Comparison of ENCODE assay signal across 8 mouse cellular contexts in genomic region chr6:83711067-83711675, GRCm38 (mm10). TPM values are rescaled to one million over a fixed set of nuclear protein-coding genes. Genes with fewer than 3 reads are reported as not detected.
DNase-seq lines count a peak whose midpoint lies in the region; ATAC-seq and TF ChIP-seq lines count a peak whose summit lies in the region.

Vax2 (plus strand) TSS chr6:83711264.

- under 1% methylated on average over 36 of the region's 46 CpGs for WGBS in forebrain, embryonic 13.5 days
- WGBS in hindbrain, embryonic 10.5 days: under 1% methylated on average over 46 of the region's 46 CpGs
- under 1% methylated on average over 44 of the region's 46 CpGs for WGBS in limb, embryonic 13.5 days
- WGBS in midbrain, embryonic 13.5 days: under 1% methylated on average over 41 of the region's 46 CpGs

- peak; percentile 91 for DNase-seq in adrenal gland, adult 2 months
- peak; percentile 92 for DNase-seq in hindbrain, embryonic 10.5 days (ENCODE audit: low spot score)
- DNase-seq in thymus, postnatal 36 days: peak; percentile 53 to 54
- DNase-seq in layer of hippocampus, postnatal 14 days (ENCODE audit: low spot score in 2 of 2): no peak

- peak within 1 kb of the TSS; percentile 65 for H3ac ChIP-seq in C2C12 (ENCODE audit: control insufficient read depth, insufficient read length, low read depth)

- ATAC-seq in forebrain, embryonic 13.5 days: peak; percentile 86
- ATAC-seq in limb, embryonic 13.5 days (ENCODE audit: low FRiP score, low read depth): peak; percentile 88
- peak; percentile 90 for ATAC-seq in midbrain, embryonic 13.5 days

- peaks cover 22% of the 10 kb centered on the region for H3K4me1 ChIP-seq in forebrain, embryonic 13.5 days
- H3K4me1 ChIP-seq in hindbrain, embryonic 10.5 days (replicated peaks): peaks cover 34% of the 10 kb centered on the region
- peaks cover 29% of the 10 kb centered on the region for H3K4me1 ChIP-seq in limb, embryonic 13.5 days
- H3K4me1 ChIP-seq in midbrain, embryonic 13.5 days (replicated peaks): peaks cover 20% of the 10 kb centered on the region

- H3K9me3 ChIP-seq in forebrain, embryonic 13.5 days (replicated peaks): no peaks in the 10 kb centered on the region
- H3K9me3 ChIP-seq in hindbrain, embryonic 10.5 days: no peaks in the 10 kb centered on the region
- H3K9me3 ChIP-seq in limb, embryonic 13.5 days: no peaks in the 10 kb centered on the region
- no peaks in the 10 kb centered on the region for H3K9me3 ChIP-seq in midbrain, embryonic 13.5 days

- H3K79me2 ChIP-seq in C2C12 (ENCODE audit: control insufficient read depth, insufficient read depth): no peaks in the 10 kb centered on the region

- H3K4me3 ChIP-seq in C2C12 (ENCODE audit: insufficient read depth, poor library complexity, severe bottlenecking): peak within 1 kb of the TSS; percentile 30
- peak within 1 kb of the TSS; percentile 44 for H3K4me3 ChIP-seq in forebrain, embryonic 13.5 days
- peak within 1 kb of the TSS; percentile 58 for H3K4me3 ChIP-seq in hindbrain, embryonic 10.5 days
- H3K4me3 ChIP-seq in limb, embryonic 13.5 days: peak within 1 kb of the TSS; percentile 47
- H3K4me3 ChIP-seq in midbrain, embryonic 13.5 days (replicated peaks): peak within 1 kb of the TSS; percentile 39

- H3K9ac ChIP-seq in forebrain, embryonic 13.5 days: peak within 1 kb of the TSS; percentile 52; the same call in 1 of the 2 replicates
- peak within 1 kb of the TSS; percentile 32; the same call in 1 of the 2 replicates for H3K9ac ChIP-seq in limb, embryonic 13.5 days
- H3K9ac ChIP-seq in midbrain, embryonic 13.5 days (replicated peaks): peak within 1 kb of the TSS; percentile 11; the same call in 1 of the 2 replicates

- no peak within 1 kb of the TSS for H3K27ac ChIP-seq in forebrain, embryonic 13.5 days
- 0 out of 2 replicates have a peak within 1 kb of the TSS, but pooled peaks have one; percentile 53 for H3K27ac ChIP-seq in hindbrain, embryonic 10.5 days
- H3K27ac ChIP-seq in limb, embryonic 13.5 days: no peak within 1 kb of the TSS
- H3K27ac ChIP-seq in midbrain, embryonic 13.5 days: no peak within 1 kb of the TSS

- H3K27me3 ChIP-seq in C2C12 (ENCODE audit: control insufficient read depth, insufficient read depth, insufficient read length): peaks cover 64% of the 10 kb centered on the region
- peaks cover 100% of the 10 kb centered on the region for H3K27me3 ChIP-seq in forebrain, embryonic 13.5 days
- H3K27me3 ChIP-seq in hindbrain, embryonic 10.5 days (ENCODE audit: insufficient read depth, poor library complexity, severe bottlenecking): peaks cover 100% of the 10 kb centered on the region
- H3K27me3 ChIP-seq in limb, embryonic 13.5 days: peaks cover 99% of the 10 kb centered on the region
- peaks cover 100% of the 10 kb centered on the region for H3K27me3 ChIP-seq in midbrain, embryonic 13.5 days

- H3K36me3 ChIP-seq in C2C12 (ENCODE audit: control insufficient read depth, insufficient read depth): no peaks in the 10 kb centered on the region
- H3K36me3 ChIP-seq in forebrain, embryonic 13.5 days (ENCODE audit: poor library complexity, severe bottlenecking): no peaks in the 10 kb centered on the region
- no peaks in the 10 kb centered on the region for H3K36me3 ChIP-seq in hindbrain, embryonic 10.5 days
- H3K36me3 ChIP-seq in limb, embryonic 13.5 days: no peaks in the 10 kb centered on the region
- H3K36me3 ChIP-seq in midbrain, embryonic 13.5 days: no peaks in the 10 kb centered on the region

- H3K79me3 ChIP-seq in C2C12 (ENCODE audit: low read depth): no peaks in the 10 kb centered on the region

- TF ChIP-seq CTCF in C2C12 (IDR thresholded peaks at IDR 0.05; ENCODE audit: control insufficient read depth, insufficient read depth, insufficient read length): no peak

- H3K4me2 ChIP-seq in forebrain, embryonic 13.5 days: peak within 1 kb of the TSS; percentile 80
- H3K4me2 ChIP-seq in limb, embryonic 13.5 days (replicated peaks): peak within 1 kb of the TSS; percentile 80
- H3K4me2 ChIP-seq in midbrain, embryonic 13.5 days (replicated peaks): peak within 1 kb of the TSS; percentile 64

TF ChIP-seq in C2C12, 6 proteins besides CTCF, POLR2A, EP300 and RAD21:
- no peak for TF ChIP-seq FOSL1 (IDR thresholded peaks at IDR 0.05; ENCODE audit: insufficient read depth, low read length, poor library complexity, severe bottlenecking)
- no peak for TF ChIP-seq MYOD1 (IDR thresholded peaks at IDR 0.05; ENCODE audit: control insufficient read depth, insufficient read length, low read depth)
- TF ChIP-seq CEBPB (IDR thresholded peaks at IDR 0.05; ENCODE audit: low read depth): no peak
- TF ChIP-seq MAX (IDR thresholded peaks at IDR 0.05): no peak

RNA-seq across cellular contexts. Expression of gene Vax2, which starts in this region (rescaled TPM):
- polyA plus RNA-seq in C2C12 (2012; fragmentation: generic; extraction: Trizol): 1.1 TPM
- not detected for total RNA-seq in adrenal gland, adult 2 months (2021)
- not detected in 2 replicates for polyA plus RNA-seq in adrenal gland, adult 2 months (2012; rRNA removed)
- polyA plus RNA-seq in forebrain, embryonic 13.5 days (2015; fragmentation: Nextera tagmentation; extraction: Ambion mirVana): 0.19 TPM in 1 of 2 replicates, not detected in the other
- polyA plus RNA-seq in hindbrain, embryonic 10.5 days (2016; fragmentation: Nextera tagmentation; extraction: Ambion mirVana): 0.60 and 0.86 TPM in 2 replicates
- 1.1 and 1.4 TPM in 2 replicates for polyA plus RNA-seq in limb, embryonic 13.5 days (2015; fragmentation: Nextera tagmentation; extraction: Ambion mirVana)
- 0.32 and 0.46 TPM in 2 replicates for polyA plus RNA-seq in midbrain, embryonic 13.5 days (2015; fragmentation: Nextera tagmentation; extraction: Ambion mirVana)
- total RNA-seq in layer of hippocampus, postnatal 14 days (2021): not detected

Comparison
In these comparisons a context has a peak if more than half of its experiments do, and no peak if none do; other contexts are left out.
1. Peak in DNase-seq in adrenal gland, adult 2 months; RNA of the gene not detected or under 1 TPM.
2. Peak in ATAC-seq, H3K4me3 ChIP-seq, H3K9ac ChIP-seq and H3K4me2 ChIP-seq in forebrain, embryonic 13.5 days; RNA of the gene not detected or under 1 TPM.
3. Peak in DNase-seq, H3K4me3 ChIP-seq and H3K27ac ChIP-seq in hindbrain, embryonic 10.5 days; RNA of the gene not detected or under 1 TPM.
4. Peak in ATAC-seq, H3K4me3 ChIP-seq, H3K9ac ChIP-seq and H3K4me2 ChIP-seq in midbrain, embryonic 13.5 days; RNA of the gene not detected or under 1 TPM.
5. DNase-seq: peak in thymus, postnatal 36 days (2 of 2); none in layer of hippocampus, postnatal 14 days (0 of 2).
6. Peak in every context shown above with its lines, with median percentiles within 50 percentile points of each other: H3K4me3 ChIP-seq, ATAC-seq, H3K4me2 ChIP-seq and H3K9ac ChIP-seq.